Mouse (Mus musculus) heart, adult 9 months (tissue): Measurements from ENCODE around the gene Prmt2.

Experiments
- DNase-seq, 2 experiments: peaks; one replicate each; pipeline ENCODE4 v3.0.0; 2022; ENCODE audit warnings: low spot score in 2 of 2

The Prmt2 gene

DNA sequence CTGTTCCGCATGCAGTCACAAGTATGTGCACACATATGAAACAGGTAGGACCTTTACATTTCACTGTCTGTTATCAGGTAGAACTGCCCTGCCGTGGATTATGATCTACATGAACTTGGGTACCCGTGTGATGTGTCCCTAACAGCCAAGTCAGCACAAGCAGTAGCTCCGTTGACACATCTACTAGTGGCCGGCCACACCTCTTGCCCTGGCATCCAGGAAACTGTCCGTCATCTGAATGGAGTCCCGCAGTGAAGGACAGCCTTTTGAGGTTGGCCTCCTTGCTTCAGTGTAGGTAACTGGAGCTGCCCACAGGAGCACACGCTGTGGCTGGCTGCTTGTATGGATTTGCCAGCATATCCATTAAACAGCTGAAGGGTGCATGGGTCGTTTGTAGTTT, 19.4 kb downstream of the Prmt2 start:
- no peak for DNase-seq

DNA sequence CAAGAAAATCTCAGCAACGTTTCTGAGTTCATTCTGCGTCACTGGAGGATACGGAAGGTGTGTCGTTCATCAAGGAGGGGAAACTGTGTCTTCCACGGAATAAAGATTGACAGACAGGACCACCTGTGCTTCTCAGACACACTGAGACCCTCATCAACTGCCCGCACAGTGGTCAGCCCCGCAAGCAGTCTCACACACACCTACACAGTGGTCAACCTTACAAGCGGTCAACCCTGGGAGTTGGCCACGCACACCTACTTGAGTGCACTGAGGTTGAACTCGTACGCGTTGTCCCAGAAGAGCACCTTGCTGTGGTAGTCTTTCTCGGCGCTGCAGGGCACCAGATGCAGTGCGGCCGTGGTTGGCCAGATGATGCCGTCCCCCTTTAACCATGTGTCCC, 20.6 kb downstream of the Prmt2 start:
- no peak for DNase-seq

DNA sequence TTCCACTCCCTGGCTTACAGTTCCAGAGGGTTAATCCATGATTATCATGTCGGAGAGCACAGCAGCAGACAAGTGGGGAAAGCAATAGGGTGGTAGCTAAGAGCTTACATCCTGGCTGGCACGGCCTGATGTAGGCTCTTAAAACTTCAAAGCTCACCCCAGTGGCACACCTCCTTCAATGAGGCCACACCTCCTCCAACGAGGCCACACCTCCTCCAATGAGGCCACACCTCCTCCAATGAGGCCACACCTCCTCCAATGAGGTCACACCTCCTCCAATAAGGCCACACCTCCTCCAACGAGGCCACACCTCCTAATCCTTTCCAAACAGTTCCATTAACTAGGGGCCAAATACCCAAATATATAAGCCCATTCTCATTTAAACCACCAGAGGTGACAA, 23.5 kb downstream of the Prmt2 start:
- no peak for DNase-seq

DNA sequence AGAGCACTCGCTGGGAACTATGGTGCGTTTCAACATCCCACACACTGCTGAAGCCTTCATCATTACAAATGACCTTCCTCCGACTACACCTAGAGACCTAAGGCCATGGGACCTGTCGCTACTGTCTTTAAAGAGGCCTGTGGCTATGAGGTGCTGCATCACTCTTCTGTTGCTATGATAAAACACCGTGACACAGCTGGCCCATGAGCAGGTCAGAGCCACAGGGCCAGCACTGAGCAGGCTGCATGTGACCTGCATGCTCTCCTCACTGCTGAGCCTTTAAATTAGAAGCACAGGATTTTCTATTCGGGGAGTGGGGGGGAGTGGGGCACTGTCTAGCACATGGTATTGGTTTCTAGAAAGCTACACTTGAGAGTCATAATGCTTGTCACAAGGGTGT, 25.5 kb downstream of the Prmt2 start:
- no peak for DNase-seq

DNA sequence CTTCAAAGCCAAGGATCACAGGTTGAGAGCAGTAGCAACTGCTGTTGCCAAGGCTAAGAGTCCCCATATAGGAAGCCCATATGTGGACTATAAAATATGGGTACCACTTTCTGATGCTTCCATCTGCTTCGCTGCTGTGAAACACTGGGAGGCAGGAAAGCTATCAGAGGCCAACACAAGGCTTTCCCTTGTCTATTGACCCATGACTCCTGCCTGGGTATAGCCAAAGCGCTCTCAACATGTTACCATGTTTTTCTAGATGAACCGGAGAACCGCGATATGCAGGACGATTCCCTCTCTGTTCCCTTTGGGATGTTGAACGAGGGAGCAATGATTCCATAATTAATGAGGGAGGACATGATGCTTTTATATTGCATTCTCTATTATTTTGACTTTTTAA, 26.9 kb downstream of the Prmt2 start:
- no peak for DNase-seq

DNA sequence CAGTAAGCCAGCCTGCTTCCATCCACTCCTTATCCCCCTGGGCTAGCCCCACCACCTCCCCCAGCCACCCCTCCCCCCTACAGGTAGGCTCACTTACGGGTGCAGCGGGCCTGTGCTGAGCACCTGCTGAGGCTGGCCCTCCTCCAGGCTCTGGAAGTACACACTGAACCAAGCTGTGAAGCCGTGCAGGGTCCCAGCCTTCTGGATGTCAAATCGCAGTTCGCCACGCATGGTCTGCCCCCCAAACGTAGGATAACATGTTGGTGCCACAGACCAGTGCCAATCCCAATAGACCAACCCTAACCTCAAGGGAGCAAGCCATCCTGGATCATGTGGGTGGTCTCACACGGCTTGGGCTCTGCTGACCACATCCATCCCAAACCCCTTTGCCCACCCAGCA, 28.4 kb downstream of the Prmt2 start:
- DNase-seq = no peak

DNA sequence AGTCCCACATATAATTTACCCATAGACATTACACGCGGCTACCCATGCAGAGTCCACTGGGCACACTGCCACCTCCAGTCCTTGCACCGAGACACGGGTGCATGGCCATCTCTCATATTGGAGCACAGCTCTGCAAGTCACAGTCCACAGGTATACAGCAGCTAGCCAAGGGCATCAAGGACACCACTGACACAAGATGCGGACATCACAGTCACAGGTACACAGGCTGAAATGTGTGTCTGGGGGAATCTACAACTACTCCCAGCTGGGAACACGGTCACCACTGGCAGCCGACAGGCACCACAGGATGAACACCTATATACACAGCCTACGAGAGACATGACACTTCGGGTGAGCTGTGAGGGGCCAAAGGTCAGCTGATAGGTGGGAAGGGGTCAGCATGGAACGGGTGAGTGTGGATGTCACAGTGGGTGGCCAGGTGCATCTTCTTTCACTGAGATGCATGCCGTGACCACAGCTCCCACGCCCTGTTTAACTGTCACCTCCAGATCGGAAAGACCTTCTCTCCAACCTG, 30.3 kb downstream of the Prmt2 start:
- no peak for DNase-seq

DNA sequence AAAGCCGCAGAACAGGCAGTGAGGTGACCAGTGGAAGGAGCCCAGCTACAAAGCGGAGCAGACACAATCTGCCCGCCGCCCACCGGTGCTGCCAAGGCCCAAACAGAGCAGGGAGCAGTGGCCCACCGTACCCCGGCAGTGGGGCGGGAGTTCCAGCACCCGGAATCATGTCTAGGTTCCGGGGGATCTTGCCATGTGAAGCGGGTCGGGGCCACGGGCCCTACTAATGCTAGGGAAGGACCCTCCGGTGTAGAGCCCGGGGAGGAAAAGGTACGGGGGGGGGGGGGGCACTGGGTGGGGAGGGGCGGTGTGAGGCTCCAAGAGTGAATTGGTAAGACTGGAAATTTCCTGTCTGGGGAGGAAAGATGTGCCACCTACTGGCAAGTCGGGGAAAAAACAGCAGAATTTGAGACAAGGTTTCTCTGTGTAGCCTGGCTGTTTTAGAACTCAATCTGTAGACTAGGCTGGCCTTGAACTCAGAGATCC, 33.8 kb downstream of the Prmt2 start:
- DNase-seq = no peak

DNA sequence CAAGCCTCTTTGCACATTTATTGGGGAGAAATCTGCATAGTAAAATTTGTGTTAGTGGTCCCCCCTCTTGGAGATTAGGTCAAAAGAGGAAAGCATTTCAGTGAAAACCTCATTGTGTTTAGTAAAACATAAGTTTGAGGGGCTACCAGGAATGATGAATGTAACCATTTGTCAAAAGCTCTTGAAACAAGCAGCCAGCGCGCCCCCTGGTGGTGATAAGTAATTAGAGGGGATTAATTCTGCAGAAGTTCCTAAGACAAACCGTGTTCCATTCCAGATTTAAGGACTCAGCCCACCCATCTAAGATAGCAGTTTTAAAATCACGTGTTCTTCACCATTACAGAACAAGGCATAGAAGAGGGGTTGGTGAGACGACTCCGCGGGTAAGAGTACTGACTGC, 35.7 kb downstream of the Prmt2 start:
- DNase-seq = peak in 1 of 2 experiments; percentile 17

DNA sequence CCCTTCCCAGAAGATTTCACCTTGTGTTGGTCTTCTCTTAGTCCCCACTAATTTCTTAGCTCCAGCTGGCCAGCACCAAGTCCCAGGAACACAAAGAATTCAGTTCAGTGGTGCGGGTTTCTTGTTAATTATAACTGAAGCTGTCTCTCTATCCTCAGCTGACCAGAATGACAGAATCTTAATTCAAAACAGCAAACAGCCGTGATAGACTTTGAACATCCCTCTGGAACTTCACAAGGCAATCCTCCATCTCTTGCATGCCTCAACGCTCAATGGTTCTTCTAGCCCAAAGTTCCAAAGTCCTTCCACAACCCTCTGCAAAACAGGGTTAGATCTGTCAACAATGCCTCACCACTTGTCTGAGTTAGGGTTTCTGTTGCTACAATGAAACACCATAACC, 36.2 kb downstream of the Prmt2 start:
- no peak for DNase-seq

DNA sequence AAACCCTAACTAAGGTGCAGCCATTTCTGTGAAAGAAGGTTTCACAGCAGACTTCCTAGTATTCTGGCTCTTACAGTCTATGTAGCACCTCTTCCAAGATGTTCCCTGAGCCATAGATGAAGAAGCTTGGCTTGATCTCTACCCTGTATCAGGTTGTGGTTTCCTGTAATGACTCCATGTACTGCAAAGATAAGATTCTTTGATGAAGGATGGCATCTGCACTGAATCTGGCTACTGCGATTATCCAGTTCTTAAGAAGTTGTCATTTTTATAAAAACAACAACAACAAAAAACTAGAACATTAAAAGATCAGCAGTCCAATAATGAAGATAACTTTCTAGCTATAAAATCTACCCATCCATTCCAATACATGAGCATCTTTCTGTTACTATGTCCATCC, 49.7 kb downstream of the Prmt2 start:
- no peak for DNase-seq

DNA sequence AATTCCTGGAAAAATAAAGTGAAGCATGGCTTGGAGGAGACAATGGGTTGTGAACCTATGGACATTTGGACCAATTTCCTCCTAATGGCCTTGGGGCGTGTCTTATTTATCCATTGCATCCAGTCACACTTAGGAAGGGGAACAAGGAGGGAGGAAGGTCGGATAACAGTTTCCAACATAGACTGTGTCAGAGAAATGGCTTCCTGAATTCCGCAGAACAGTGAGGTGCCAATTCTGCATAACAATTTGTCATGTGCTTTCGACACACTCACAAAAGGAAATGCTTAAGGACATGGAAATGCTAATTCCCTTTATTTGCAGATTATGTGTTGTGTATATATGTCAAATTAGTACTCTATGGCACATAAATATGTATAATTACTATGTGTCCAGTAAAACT, 52.4 kb downstream of the Prmt2 start:
- DNase-seq = no peak

DNA sequence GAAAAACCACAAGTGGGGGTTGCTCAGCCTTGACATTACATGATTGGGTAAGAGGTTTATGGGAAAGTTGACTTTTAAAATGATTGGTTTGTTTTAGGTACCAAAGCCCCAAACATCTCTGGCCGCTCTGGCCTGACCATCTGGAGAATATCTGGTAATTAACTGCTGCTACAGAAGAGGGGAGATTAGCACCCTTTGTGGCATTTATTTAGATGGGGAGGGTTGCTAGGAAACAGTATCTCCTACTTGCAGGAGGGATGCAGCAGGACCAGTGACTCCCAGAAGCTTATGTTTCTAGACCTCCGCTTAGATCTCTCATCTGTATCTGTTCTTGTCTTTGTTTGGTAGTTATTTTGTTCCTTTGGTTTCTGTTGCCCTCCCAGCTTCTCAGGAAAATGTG, 62.8 kb downstream of the Prmt2 start:
- no peak for DNase-seq

DNA sequence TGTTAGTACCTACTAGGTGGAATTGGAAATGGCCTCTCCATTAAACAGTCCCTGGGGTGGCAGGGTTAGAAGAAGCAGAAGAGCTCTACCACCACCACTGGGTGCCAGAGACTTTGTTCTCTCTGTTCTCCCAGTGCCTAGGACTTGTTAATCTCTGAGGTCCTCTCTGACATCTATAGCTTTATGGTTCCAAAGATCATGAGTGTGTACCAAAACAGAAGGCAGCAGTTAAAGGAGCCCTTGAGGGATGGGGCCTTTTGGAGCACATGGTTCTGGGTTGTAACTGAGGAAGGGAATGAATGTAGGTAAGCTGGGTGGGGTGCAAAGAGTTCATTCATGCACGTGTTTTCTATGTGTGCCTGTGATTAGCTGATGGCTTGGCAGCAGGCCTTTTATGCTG, 79.7 kb downstream of the Prmt2 start:
- DNase-seq = no peak

DNA sequence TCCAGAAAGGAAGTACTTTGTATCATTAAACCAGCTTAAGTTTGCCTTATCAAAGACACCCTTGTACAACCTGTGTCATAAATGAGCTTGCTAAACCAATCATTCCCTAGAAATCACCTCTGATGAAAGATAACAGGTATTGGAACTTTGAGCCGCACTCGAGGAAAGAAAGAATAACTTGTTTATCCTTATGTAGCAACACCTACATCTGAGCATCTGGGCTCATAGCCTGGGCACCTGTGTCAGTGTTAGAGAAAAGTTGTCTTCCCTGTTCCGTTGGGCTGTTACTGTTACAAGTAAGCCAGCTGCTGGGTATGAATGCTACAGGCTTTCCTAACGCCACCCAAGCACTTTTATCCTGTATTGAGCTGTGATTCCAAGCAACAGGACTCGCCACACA, 80.1 kb downstream of the Prmt2 start:
- no peak for DNase-seq
